Mouse (Mus musculus) midbrain, embryonic 11.5 days (tissue): Measurements from ENCODE around the gene Krt7. TPM values are rescaled to one million over a fixed set of nuclear protein-coding genes. Genes with fewer than 3 reads are reported as not detected.

Experiments used
- ATAC-seq: fragments of 200-750 bp; cut with Nextera tagmentation; 2 replicates; pipeline ENCODE4 v1.8.0; 2017; ENCODE audit warnings: moderate TSS enrichment, moderate library complexity; ENCODE audit not compliant: low FRiP score
- DNase-seq: peaks from one replicate; pipeline ENCODE4 v3.0.0; 2015; ENCODE audit warnings: low spot score; ENCODE audit errors: missing footprints
- H3K27ac ChIP-seq: fragments of 300-500 bp; sonication (generic); 2 replicates; pipeline ENCODE4 v1.5.1; 2014; ENCODE audit warnings: low read depth, low read length
- H3K27me3 ChIP-seq: fragments of 300-500 bp; sonication (generic); 2 replicates; pipeline ENCODE4 v1.6.1; 2014; ENCODE audit warnings: mild to moderate bottlenecking, low read length, moderate library complexity, mixed read lengths; ENCODE audit not compliant: control insufficient read depth, insufficient read depth
- H3K36me3 ChIP-seq: fragments of 300-500 bp; sonication (generic); 2 replicates; pipeline ENCODE4 v1.6.1; 2014; ENCODE audit warnings: mild to moderate bottlenecking, low read length, moderate library complexity, mixed read lengths; ENCODE audit not compliant: control insufficient read depth, insufficient read depth
- H3K4me1 ChIP-seq: fragments of 300-500 bp; sonication (generic); 2 replicates; pipeline ENCODE4 v1.6.1; 2014; ENCODE audit warnings: low read length; ENCODE audit not compliant: control insufficient read depth, insufficient read depth
- H3K4me2 ChIP-seq: fragments of 300-500 bp; sonication (generic); 2 replicates; pipeline ENCODE4 v1.6.1; 2014; ENCODE audit warnings: mild to moderate bottlenecking, moderate library complexity
- H3K4me3 ChIP-seq: fragments of 300-500 bp; sonication (generic); 2 replicates; pipeline ENCODE4 v1.5.1; 2014; ENCODE audit warnings: low read depth, low read length
- H3K9ac ChIP-seq: fragments of 300-500 bp; sonication (generic); 2 replicates; pipeline ENCODE4 v1.6.1; 2014; ENCODE audit warnings: low read length
- H3K9me3 ChIP-seq: fragments of 300-500 bp; sonication (generic); 2 replicates; pipeline ENCODE4 v1.6.1; 2016; ENCODE audit warnings: low read length; ENCODE audit not compliant: control insufficient read depth
- WGBS: fragments of 180-500 bp; shearing (Covaris S2); extraction: QIAGEN DNeasy Blood & Tissue Kit; methylation state at CpG from one replicate; pipeline ENCODE4 v1.1.7; 2014; 5-methylcytosine and 5-hydroxymethylcytosine counted together
- polyA plus RNA-seq: library from polyadenylated mRNA; unstranded; fragments of >200 nt; fragmentation: Nextera tagmentation; extraction: Ambion mirVana; gene quantifications from 2 replicates; pipeline ENCODE4 v1.2.1, GENCODE M21; 2014

Gene Krt7
- polyA plus RNA-seq, 1 experiment from 2014 or later, result 7.2 TPM

DNA sequence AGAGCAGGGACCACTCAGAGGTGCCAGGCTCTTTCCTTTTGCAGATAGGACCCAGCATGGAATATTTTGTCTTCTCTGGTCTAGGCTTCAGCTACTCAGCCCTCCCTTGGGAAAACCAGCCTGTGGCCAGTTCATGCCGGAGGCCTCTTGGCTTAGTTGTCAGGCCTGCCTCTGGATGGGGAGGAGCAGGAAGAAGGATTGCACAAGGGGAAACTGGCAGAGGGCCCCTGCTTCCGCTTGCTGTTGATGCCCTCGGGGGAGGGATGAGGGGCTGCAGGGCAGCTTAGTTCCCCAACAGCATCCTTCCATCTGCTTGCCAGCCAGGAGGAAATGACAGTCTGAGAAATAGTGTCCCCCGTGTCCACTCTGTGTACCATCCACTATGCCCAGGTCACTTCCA lies 36.0 kb upstream of the Krt7 start:
- H3K4me1 ChIP-seq, result no peaks in the 10 kb centered on the region
- WGBS, result 85% methylated on average over 4 of the region's 4 CpGs
- H3K27ac ChIP-seq, result no peak overlapping the region
- H3K27me3 ChIP-seq, result no peaks in the 10 kb centered on the region
- no peak overlapping the region for H3K4me3 ChIP-seq
- ATAC-seq, result no peak
- no peaks in the 10 kb centered on the region for H3K9me3 ChIP-seq
- H3K4me2 ChIP-seq, result no peak overlapping the region
- no peak overlapping the region for H3K9ac ChIP-seq
- no peak for DNase-seq
- H3K36me3 ChIP-seq, result no peaks in the 10 kb centered on the region

- no peak overlapping the region for H3K4me3 ChIP-seq
- H3K36me3 ChIP-seq, result no peaks in the 10 kb centered on the region
- WGBS, result 70% methylated on average over 6 of the region's 6 CpGs
- no peak overlapping the region for H3K27ac ChIP-seq
- DNase-seq, result no peak
- H3K4me1 ChIP-seq, result no peaks in the 10 kb centered on the region
- ATAC-seq, result no peak
- no peak overlapping the region for H3K9ac ChIP-seq
- H3K27me3 ChIP-seq, result no peaks in the 10 kb centered on the region
- H3K4me2 ChIP-seq, result no peak overlapping the region
- no peaks in the 10 kb centered on the region for H3K9me3 ChIP-seq
Measured at GRCm38 (mm10) chr15:101375956-101376775, 34.7 kb upstream of the Krt7 start.

DNA sequence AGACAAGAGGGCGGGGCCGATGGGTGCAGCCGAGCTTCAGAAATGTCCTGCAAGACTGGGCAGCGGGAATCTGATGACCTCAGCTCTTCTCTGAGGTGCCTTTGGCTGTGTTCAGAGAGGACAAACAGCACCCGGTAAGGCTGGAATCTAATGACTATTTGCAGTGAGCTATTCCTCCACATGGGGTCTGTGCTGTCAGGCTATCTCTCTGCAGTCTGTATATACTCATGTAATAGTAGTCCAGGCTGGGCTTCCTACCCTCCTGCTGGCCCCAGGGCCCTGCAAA lies 34.1 kb upstream of the Krt7 start:
- no peaks in the 10 kb centered on the region for H3K27me3 ChIP-seq
- no peaks in the 10 kb centered on the region for H3K4me1 ChIP-seq
- no peak overlapping the region for H3K4me3 ChIP-seq
- H3K9ac ChIP-seq, result no peak overlapping the region
- DNase-seq (no peak), ATAC-seq (no peak)
- H3K36me3 ChIP-seq, result no peaks in the 10 kb centered on the region
- H3K4me2 ChIP-seq, result no peak overlapping the region
- H3K27ac ChIP-seq, result no peak overlapping the region
- no peaks in the 10 kb centered on the region for H3K9me3 ChIP-seq
- WGBS, result 72% methylated on average over 5 of the region's 5 CpGs

GRCm38 (mm10) chr15:101378646-101379045 lies 32.2 kb upstream of the Krt7 start:
- Histone ChIP-seq H3K4me2 (no peak overlapping the region), H3K9me3 (no peaks in the 10 kb centered on the region), H3K4me1 (no peaks in the 10 kb centered on the region), H3K36me3 (no peaks in the 10 kb centered on the region), H3K4me3 (no peak overlapping the region), H3K9ac (no peak overlapping the region), H3K27me3 (no peaks in the 10 kb centered on the region), H3K27ac (no peak overlapping the region)
- ATAC-seq (no peak), DNase-seq (no peak)
- WGBS, result 91% methylated on average over 5 of the region's 5 CpGs

DNA sequence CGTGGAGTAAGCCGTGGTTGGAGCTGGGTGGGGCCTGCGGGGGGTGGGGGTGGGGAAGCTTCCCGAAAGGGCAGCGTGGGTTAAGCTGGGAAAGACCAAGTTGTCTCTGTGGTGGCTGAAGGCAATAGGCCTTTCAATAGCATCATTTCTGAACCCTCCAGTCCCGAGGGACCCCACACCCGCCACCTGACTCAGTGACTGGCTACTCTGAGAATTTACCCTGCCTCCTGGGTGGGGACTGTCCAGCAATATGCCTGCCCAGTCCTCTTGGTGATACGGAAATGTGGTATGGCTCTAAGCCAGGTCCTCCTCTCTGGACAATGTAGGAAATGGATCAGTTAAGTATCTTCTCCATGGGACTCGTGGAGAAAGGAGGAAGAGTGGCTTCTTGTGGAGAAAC lies 29.1 kb upstream of the Krt7 start:
- Histone ChIP-seq H3K4me1 (no peaks in the 10 kb centered on the region), H3K27ac (no peak overlapping the region), H3K9ac (no peak overlapping the region), H3K4me3 (no peak overlapping the region), H3K36me3 (no peaks in the 10 kb centered on the region), H3K27me3 (no peaks in the 10 kb centered on the region), H3K4me2 (no peak overlapping the region), H3K9me3 (no peaks in the 10 kb centered on the region)
- DNase-seq, result no peak
- ATAC-seq, result no peak
- 62% methylated on average over 9 of the region's 9 CpGs for WGBS

GRCm38 (mm10) chr15:101382811-101383210 lies 28.0 kb upstream of the Krt7 start:
- 77% methylated on average over 11 of the region's 11 CpGs for whole genome bisulfite sequencing
- ATAC-seq (no peak), DNase-seq (no peak)
- H3K9ac ChIP-seq, result no peak overlapping the region
- H3K9me3 ChIP-seq, result no peaks in the 10 kb centered on the region
- H3K4me1 ChIP-seq, result no peaks in the 10 kb centered on the region
- no peaks in the 10 kb centered on the region for H3K36me3 ChIP-seq
- no peak overlapping the region for H3K4me3 ChIP-seq
- no peak overlapping the region for H3K27ac ChIP-seq
- no peaks in the 10 kb centered on the region for H3K27me3 ChIP-seq
- no peak overlapping the region for H3K4me2 ChIP-seq

GRCm38 (mm10) chr15:101384610-101385009 lies 26.2 kb upstream of the Krt7 start:
- Histone ChIP-seq H3K27me3 (no peaks in the 10 kb centered on the region), H3K36me3 (no peaks in the 10 kb centered on the region), H3K9ac (no peak overlapping the region), H3K4me2 (no peak overlapping the region), H3K27ac (no peak overlapping the region), H3K9me3 (no peaks in the 10 kb centered on the region), H3K4me1 (no peaks in the 10 kb centered on the region), H3K4me3 (no peak overlapping the region)
- WGBS, result 93% methylated on average over 7 of the region's 7 CpGs
- ATAC-seq (no peak), DNase-seq (no peak)

GRCm38 (mm10) chr15:101385064-101385463 lies 25.8 kb upstream of the Krt7 start:
- DNase-seq, result no peak
- no peaks in the 10 kb centered on the region for H3K9me3 ChIP-seq
- H3K4me3 ChIP-seq, result no peak overlapping the region
- no peaks in the 10 kb centered on the region for H3K4me1 ChIP-seq
- ATAC-seq, result no peak
- H3K36me3 ChIP-seq, result no peaks in the 10 kb centered on the region
- no peak overlapping the region for H3K4me2 ChIP-seq
- H3K27me3 ChIP-seq, result no peaks in the 10 kb centered on the region
- H3K9ac ChIP-seq, result no peak overlapping the region
- 92% methylated on average over 6 of the region's 6 CpGs for WGBS
- H3K27ac ChIP-seq, result no peak overlapping the region

- DNase-seq (no peak), ATAC-seq (no peak)
- Histone ChIP-seq H3K9ac (no peak overlapping the region), H3K9me3 (no peaks in the 10 kb centered on the region), H3K27ac (no peak overlapping the region), H3K4me3 (no peak overlapping the region), H3K4me1 (no peaks in the 10 kb centered on the region), H3K4me2 (no peak overlapping the region), H3K36me3 (no peaks in the 10 kb centered on the region), H3K27me3 (no peaks in the 10 kb centered on the region)
- WGBS, result 66% methylated on average over 3 of the region's 3 CpGs
Measured at GRCm38 (mm10) chr15:101387176-101387575, 23.7 kb upstream of the Krt7 start.
